Mouse (Mus musculus): ENCODE data around the gene Prl2c1. TPM values are rescaled to one million over a fixed set of nuclear protein-coding genes. Genes with fewer than 3 reads are reported as not detected.
"Not testable (repeated sequence)": the region's sequence is repeated elsewhere in the genome, so short reads cannot be mapped to it uniquely, and the experiment has no call there.

Prl2c1 gene
- not detected in 2 replicates for polyA plus RNA-seq (2016; fragmentation: Nextera tagmentation; extraction: Ambion mirVana)

GRCm38 (mm10) chr13:27849042-27849441 is at the start of gene Prl2c1:
Gene Prl2c1, plus strand, starts transcription at chr13:27849342.
- H3K4me2 ChIP-seq (replicated peaks), result no peak within 1 kb of the TSS
- H3K36me3 ChIP-seq, result no peaks in the 10 kb centered on the region
- H3K27me3 ChIP-seq, result no peaks in the 10 kb centered on the region
- no peak for ATAC-seq (ENCODE audit: low FRiP score)
- 94% methylated on average over 3 of the region's 3 CpGs for WGBS
- no peak within 1 kb of the TSS for H3K9ac ChIP-seq
- H3K4me3 ChIP-seq, result no peak within 1 kb of the TSS
- H3K27ac ChIP-seq, result no peak within 1 kb of the TSS
- no peaks in the 10 kb centered on the region for H3K4me1 ChIP-seq
- no peaks in the 10 kb centered on the region for H3K9me3 ChIP-seq (replicated peaks)

DNA sequence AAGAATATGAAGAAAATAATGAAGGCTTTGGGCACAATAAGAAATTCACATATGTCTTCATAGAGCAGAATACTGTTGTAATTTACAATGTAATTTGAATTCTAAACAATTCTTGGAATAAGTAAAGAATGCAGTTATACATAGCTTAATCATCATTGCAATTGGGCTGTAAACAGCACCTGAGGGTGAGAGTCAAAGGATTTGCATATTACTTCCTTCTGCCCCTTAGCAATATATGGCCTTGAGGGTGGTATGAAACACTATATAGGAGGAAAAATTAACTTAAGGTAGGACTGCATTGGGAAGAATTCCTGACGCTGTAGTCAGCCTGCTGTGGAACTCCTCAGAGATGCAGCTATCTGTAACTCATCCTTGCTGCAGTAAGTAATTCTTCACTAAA is 47.8 kb upstream of the Prl2c1 start, which contains the start of gene Prl2a1:
Prl2a1 (plus strand) TSS at position 301 of the 400 bp plus-strand sequence.
- Histone ChIP-seq H3K4me2 (replicated peaks) (no peak within 1 kb of the TSS), H3K27ac (no peak within 1 kb of the TSS), H3K9ac (no peak within 1 kb of the TSS), H3K36me3 (no peaks in the 10 kb centered on the region), H3K27me3 (no peaks in the 10 kb centered on the region), H3K9me3 (replicated peaks) (no peaks in the 10 kb centered on the region), H3K4me3 (no peak within 1 kb of the TSS), H3K4me1 (no peaks in the 10 kb centered on the region)
- 86% methylated on average over 1 of the region's 1 CpGs for WGBS
- no peak for ATAC-seq (ENCODE audit: low FRiP score)

GRCm38 (mm10) chr13:27802765-27803164 is 46.4 kb upstream of the Prl2c1 start:
- Histone ChIP-seq H3K4me3 (no peak overlapping the region), H3K4me1 (no peaks in the 10 kb centered on the region), H3K27ac (no peak overlapping the region), H3K9ac (no peak overlapping the region), H3K36me3 (no peaks in the 10 kb centered on the region), H3K4me2 (replicated peaks) (no peak overlapping the region), H3K27me3 (no peaks in the 10 kb centered on the region), H3K9me3 (replicated peaks) (no peaks in the 10 kb centered on the region)
- WGBS, result 88% methylated on average over 1 of the region's 1 CpGs
- ATAC-seq (ENCODE audit: low FRiP score), result no peak

- not testable (repeated sequence) for H3K9ac ChIP-seq; H3K27ac ChIP-seq; H3K9me3 ChIP-seq (replicated peaks); H3K4me3 ChIP-seq; H3K4me1 ChIP-seq; H3K27me3 ChIP-seq; H3K36me3 ChIP-seq; H3K4me2 ChIP-seq (replicated peaks); ATAC-seq (ENCODE audit: low FRiP score)
- 91% methylated on average over 2 of the region's 2 CpGs for WGBS
Observed at GRCm38 (mm10) chr13:27904236-27904635, 55.1 kb downstream of the Prl2c1 start.

Other genes with a start within 250 kb of the Prl2c1 start
- gene Prl7b1, start 238.8 kb upstream of the Prl2c1 start, polyA plus RNA-seq (2016; fragmentation: Nextera tagmentation; extraction: Ambion mirVana), result not detected in 2 replicates
- not detected in 2 replicates for gene Prl7a1, start 206.8 kb upstream of the Prl2c1 start, polyA plus RNA-seq (2016; fragmentation: Nextera tagmentation; extraction: Ambion mirVana)
- not detected in 2 replicates for gene Prl7a2, start 181.3 kb upstream of the Prl2c1 start, polyA plus RNA-seq (2016; fragmentation: Nextera tagmentation; extraction: Ambion mirVana)
- gene Prl7d1, start 132.6 kb upstream of the Prl2c1 start, polyA plus RNA-seq (2016; fragmentation: Nextera tagmentation; extraction: Ambion mirVana), result not detected in 2 replicates
- gene Prl7c1, start 68.5 kb upstream of the Prl2c1 start, polyA plus RNA-seq (2016; fragmentation: Nextera tagmentation; extraction: Ambion mirVana), result not detected in 2 replicates
- not detected in 2 replicates for gene Prl2a1, start 47.7 kb upstream of the Prl2c1 start, polyA plus RNA-seq (2016; fragmentation: Nextera tagmentation; extraction: Ambion mirVana)
- gene Prl4a1, start 166.9 kb downstream of the Prl2c1 start, polyA plus RNA-seq (2016; fragmentation: Nextera tagmentation; extraction: Ambion mirVana), result not detected in 2 replicates